Mouse (Mus musculus): ENCODE results near the gene Lpin2. TPM values are rescaled to one million over a fixed set of nuclear protein-coding genes. Genes with fewer than 3 reads are reported as not detected.
A peak's percentile ranks its signal among the peaks of the same experiment; 100 is the strongest.

Lpin2 gene
- polyA plus RNA-seq, 1 experiment from 2014 or later: 35.5 TPM

- 91% methylated on average over 1 of the region's 1 CpGs for WGBS
- Histone ChIP-seq H3K9ac (replicated peaks) (no peak overlapping the region), H3K36me3 (no peaks in the 10 kb centered on the region), H3K9me3 (no peaks in the 10 kb centered on the region), H3K4me3 (replicated peaks) (no peak overlapping the region), H3K4me2 (replicated peaks) (no peak overlapping the region), H3K27me3 (no peaks in the 10 kb centered on the region), H3K4me1 (replicated peaks) (peaks cover 6% of the 10 kb centered on the region), H3K27ac (no peak overlapping the region)
- no peak for ATAC-seq
Measured at GRCm38 (mm10) chr17:71208376-71208775, 26.0 kb downstream of the Lpin2 start.

GRCm38 (mm10) chr17:71208921-71209320, 26.6 kb downstream of the Lpin2 start:
- Histone ChIP-seq H3K4me3 (replicated peaks) (no peak overlapping the region), H3K9ac (replicated peaks) (no peak overlapping the region), H3K27ac (no peak overlapping the region), H3K9me3 (no peaks in the 10 kb centered on the region), H3K4me1 (replicated peaks) (peaks cover 6% of the 10 kb centered on the region), H3K4me2 (replicated peaks) (no peak overlapping the region), H3K27me3 (no peaks in the 10 kb centered on the region), H3K36me3 (no peaks in the 10 kb centered on the region)
- ATAC-seq: no peak
- 98% methylated on average over 1 of the region's 1 CpGs for WGBS

- Histone ChIP-seq H3K27ac (no peak overlapping the region), H3K4me3 (replicated peaks) (no peak overlapping the region), H3K4me2 (replicated peaks) (no peak overlapping the region), H3K36me3 (no peaks in the 10 kb centered on the region), H3K9ac (replicated peaks) (no peak overlapping the region), H3K4me1 (replicated peaks) (peaks cover 8% of the 10 kb centered on the region), H3K9me3 (no peaks in the 10 kb centered on the region), H3K27me3 (no peaks in the 10 kb centered on the region)
- 92% methylated on average over 3 of the region's 3 CpGs for WGBS
- ATAC-seq: no peak
Measured at GRCm38 (mm10) chr17:71209936-71210335, 27.6 kb downstream of the Lpin2 start.

GRCm38 (mm10) chr17:71211962-71212646, 29.7 kb downstream of the Lpin2 start:
- H3K36me3 ChIP-seq: no peaks in the 10 kb centered on the region
- no peak overlapping the region for H3K9ac ChIP-seq (replicated peaks)
- peak; percentile 55 for ATAC-seq
- H3K27me3 ChIP-seq: no peaks in the 10 kb centered on the region
- 65% methylated on average over 6 of the region's 6 CpGs for whole genome bisulfite sequencing
- no peak overlapping the region for H3K4me3 ChIP-seq (replicated peaks)
- peak overlapping the region; percentile 10; the same call in 1 of the 2 replicates for H3K27ac ChIP-seq
- H3K4me2 ChIP-seq (replicated peaks): no peak overlapping the region
- peaks cover 8% of the 10 kb centered on the region for H3K4me1 ChIP-seq (replicated peaks)
- H3K9me3 ChIP-seq: no peaks in the 10 kb centered on the region

- Histone ChIP-seq H3K9me3 (no peaks in the 10 kb centered on the region), H3K27me3 (no peaks in the 10 kb centered on the region), H3K9ac (replicated peaks) (no peak overlapping the region), H3K4me1 (replicated peaks) (peaks cover 8% of the 10 kb centered on the region), H3K36me3 (peaks cover 10% of the 10 kb centered on the region), H3K27ac (no peak overlapping the region), H3K4me3 (replicated peaks) (no peak overlapping the region), H3K4me2 (replicated peaks) (no peak overlapping the region)
- ATAC-seq: no peak
- 84% methylated on average over 1 of the region's 1 CpGs for WGBS
Measured at GRCm38 (mm10) chr17:71213666-71214065, 31.3 kb downstream of the Lpin2 start.

GRCm38 (mm10) chr17:71214514-71215240, 32.3 kb downstream of the Lpin2 start:
- no peak for ATAC-seq
- Histone ChIP-seq H3K4me1 (replicated peaks) (peaks cover 8% of the 10 kb centered on the region), H3K9me3 (no peaks in the 10 kb centered on the region), H3K4me3 (replicated peaks) (no peak overlapping the region), H3K27me3 (no peaks in the 10 kb centered on the region), H3K36me3 (peaks cover 10% of the 10 kb centered on the region), H3K4me2 (replicated peaks) (no peak overlapping the region), H3K9ac (replicated peaks) (no peak overlapping the region), H3K27ac (no peak overlapping the region)
- WGBS: 86% methylated on average over 17 of the region's 17 CpGs

- Histone ChIP-seq H3K27me3 (no peaks in the 10 kb centered on the region), H3K4me2 (replicated peaks) (no peak overlapping the region), H3K27ac (no peak overlapping the region), H3K9me3 (no peaks in the 10 kb centered on the region), H3K4me3 (replicated peaks) (no peak overlapping the region), H3K4me1 (replicated peaks) (peaks cover 8% of the 10 kb centered on the region), H3K36me3 (peaks cover 10% of the 10 kb centered on the region), H3K9ac (replicated peaks) (no peak overlapping the region)
- 92% methylated on average over 2 of the region's 2 CpGs for WGBS
- ATAC-seq: no peak
Measured at GRCm38 (mm10) chr17:71215241-71215839, 33.0 kb downstream of the Lpin2 start.

- Histone ChIP-seq H3K4me2 (replicated peaks) (no peak overlapping the region), H3K4me1 (replicated peaks) (peaks cover 8% of the 10 kb centered on the region), H3K4me3 (replicated peaks) (no peak overlapping the region), H3K36me3 (peaks cover 10% of the 10 kb centered on the region), H3K9ac (replicated peaks) (no peak overlapping the region), H3K27me3 (no peaks in the 10 kb centered on the region), H3K27ac (no peak overlapping the region), H3K9me3 (no peaks in the 10 kb centered on the region)
- 100% methylated on average over 2 of the region's 2 CpGs for WGBS
- no peak for ATAC-seq
Measured at GRCm38 (mm10) chr17:71216263-71216662, 33.9 kb downstream of the Lpin2 start.

GRCm38 (mm10) chr17:71217111-71217685, 34.8 kb downstream of the Lpin2 start:
- WGBS: 92% methylated on average over 5 of the region's 5 CpGs

GRCm38 (mm10) chr17:71221383-71221782, 39.0 kb downstream of the Lpin2 start:
- Histone ChIP-seq H3K9me3 (no peaks in the 10 kb centered on the region), H3K4me3 (replicated peaks) (no peak overlapping the region), H3K36me3 (peaks cover 15% of the 10 kb centered on the region), H3K9ac (replicated peaks) (no peak overlapping the region), H3K4me1 (replicated peaks) (no peaks in the 10 kb centered on the region), H3K4me2 (replicated peaks) (no peak overlapping the region), H3K27ac (no peak overlapping the region), H3K27me3 (no peaks in the 10 kb centered on the region)
- no peak for ATAC-seq
- WGBS: 91% methylated on average over 3 of the region's 3 CpGs

More at GRCm38 (mm10) chr17:71217111-71217685, 34.8 kb downstream of the Lpin2 start:
- Histone ChIP-seq H3K9ac (replicated peaks) (no peak overlapping the region), H3K4me1 (replicated peaks) (0 out of 2 replicates have a peak, but pooled peaks cover 2% of the 10 kb centered on the region), H3K4me3 (replicated peaks) (no peak overlapping the region), H3K27ac (no peak overlapping the region), H3K9me3 (no peaks in the 10 kb centered on the region), H3K36me3 (peaks cover 10% of the 10 kb centered on the region), H3K4me2 (replicated peaks) (no peak overlapping the region), H3K27me3 (no peaks in the 10 kb centered on the region)
- ATAC-seq: no peak

GRCm38 (mm10) chr17:71223676-71224075, 41.3 kb downstream of the Lpin2 start:
- H3K27me3 ChIP-seq: no peaks in the 10 kb centered on the region
- no peak overlapping the region for H3K4me2 ChIP-seq (replicated peaks)
- WGBS: 78% methylated on average over 5 of the region's 5 CpGs
- no peak overlapping the region for H3K27ac ChIP-seq
- no peaks in the 10 kb centered on the region for H3K9me3 ChIP-seq
- H3K4me1 ChIP-seq (replicated peaks): no peaks in the 10 kb centered on the region
- H3K36me3 ChIP-seq: peaks cover 5% of the 10 kb centered on the region; the same call in 1 of the 2 replicates
- no peak overlapping the region for H3K4me3 ChIP-seq (replicated peaks)
- no peak overlapping the region for H3K9ac ChIP-seq (replicated peaks)
- ATAC-seq: no peak

- H3K27me3 ChIP-seq: no peaks in the 10 kb centered on the region
- H3K4me3 ChIP-seq (replicated peaks): no peak overlapping the region
- H3K9ac ChIP-seq (replicated peaks): no peak overlapping the region
- H3K27ac ChIP-seq: no peak overlapping the region
- peaks cover 5% of the 10 kb centered on the region; the same call in 1 of the 2 replicates for H3K36me3 ChIP-seq
- 65% methylated on average over 2 of the region's 2 CpGs for WGBS
- no peak overlapping the region for H3K4me2 ChIP-seq (replicated peaks)
- H3K4me1 ChIP-seq (replicated peaks): no peaks in the 10 kb centered on the region
- H3K9me3 ChIP-seq: no peaks in the 10 kb centered on the region
- ATAC-seq: no peak
Measured at GRCm38 (mm10) chr17:71224521-71224920, 42.2 kb downstream of the Lpin2 start.
